Mouse (Mus musculus): ENCODE results near the gene Gm10840. TPM values are rescaled to one million over a fixed set of nuclear protein-coding genes. Genes with fewer than 3 reads are reported as not detected.
"Not testable (repeated sequence)": the region's sequence is repeated elsewhere in the genome, so short reads cannot be mapped to it uniquely, and the experiment has no call there.

The Gm10840 gene
- total RNA-seq (2021): 1 to 10 TPM in 1 of 2 experiments, not detected in 1; 2.2 TPM

DNA sequence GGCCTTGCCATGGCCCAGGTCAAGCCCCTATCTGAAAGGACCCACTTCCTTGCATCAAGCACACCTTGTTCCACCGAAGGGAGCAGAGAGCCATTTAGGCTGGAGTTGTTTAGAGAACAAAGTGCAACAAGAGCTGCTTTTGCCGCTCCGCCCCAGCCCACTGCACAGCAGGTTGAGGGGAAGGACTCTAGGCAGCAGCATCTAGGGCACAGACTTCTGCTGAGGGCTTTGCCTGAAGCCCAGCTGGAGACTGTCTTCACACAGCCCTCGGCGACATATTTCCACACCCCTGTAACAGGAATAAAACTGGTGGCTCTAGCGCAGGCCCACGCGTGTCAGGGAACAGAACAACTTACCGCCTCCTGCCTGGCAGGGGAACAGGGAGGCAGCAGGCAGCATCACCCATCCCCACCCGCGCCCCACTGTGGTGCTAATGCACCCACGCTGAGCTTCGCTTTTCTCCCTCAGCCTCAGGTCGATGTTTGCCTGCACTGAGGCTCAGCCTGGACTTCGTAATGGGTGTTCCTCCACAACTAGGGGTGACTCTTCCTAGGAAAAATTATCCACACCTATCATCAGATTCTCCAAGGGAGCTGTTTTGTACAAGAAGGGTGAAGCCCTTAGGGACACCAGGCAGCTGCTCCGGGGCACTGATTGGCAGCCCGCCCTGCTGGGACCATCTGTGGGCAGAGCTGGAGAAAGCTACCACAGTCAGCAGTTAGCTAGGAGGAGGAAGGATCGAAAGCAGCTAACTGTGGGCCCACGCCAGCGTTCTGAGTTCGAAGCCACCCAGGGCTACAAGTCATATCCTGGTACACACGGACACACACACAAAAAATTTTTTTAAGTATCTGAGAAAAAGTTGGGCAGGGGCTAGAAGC, at the start of gene Gm10840, which contains the start of gene Limd2:
Gene Gm10840 (plus strand): TSS at position 10 of the 881 bp plus-strand sequence.
Gene Limd2 (minus strand): TSS at position 20 of the 881 bp plus-strand sequence.
- DNase-seq: peak; percentile 90 to 91

DNA sequence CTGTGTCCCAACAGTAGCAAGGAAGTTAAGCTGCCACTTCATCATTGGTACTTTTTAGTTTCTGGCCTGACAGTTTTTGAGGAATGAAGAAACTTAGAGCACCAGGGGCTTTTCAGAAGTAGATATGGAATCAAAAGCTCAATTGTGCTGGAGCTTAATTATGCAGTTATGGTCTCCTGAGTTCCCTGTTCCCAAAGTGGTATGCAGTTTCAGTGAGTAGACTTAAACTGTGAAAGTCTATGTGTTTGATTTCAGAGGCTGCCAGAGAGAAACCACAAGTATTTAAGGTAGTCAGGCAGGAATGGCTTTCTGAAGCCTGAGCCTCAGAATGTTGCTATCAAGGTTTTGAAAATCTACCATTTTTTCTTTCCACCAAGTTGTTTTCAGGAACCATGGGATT, 49.0 kb upstream of the Gm10840 start:
- no peak for DNase-seq

DNA sequence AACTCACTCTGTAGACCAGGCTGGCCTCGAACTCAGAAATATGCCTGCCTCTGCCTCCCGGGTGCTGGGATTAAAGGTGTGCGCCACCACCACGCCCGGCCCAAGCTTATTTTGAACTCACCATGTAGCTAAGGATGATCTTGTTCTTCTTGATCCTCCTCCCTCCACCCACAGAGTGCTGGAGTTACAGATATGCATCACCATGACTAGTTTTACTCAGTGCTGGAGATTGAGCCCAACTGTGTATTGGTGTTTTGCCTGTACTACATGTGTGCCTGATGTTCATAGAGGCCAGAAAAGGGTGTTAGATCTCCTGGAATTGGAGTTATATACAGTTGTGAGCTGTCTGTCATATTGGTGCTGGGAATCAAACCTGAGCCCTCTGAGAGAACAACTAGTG, 38.4 kb upstream of the Gm10840 start:
- DNase-seq: no peak

DNA sequence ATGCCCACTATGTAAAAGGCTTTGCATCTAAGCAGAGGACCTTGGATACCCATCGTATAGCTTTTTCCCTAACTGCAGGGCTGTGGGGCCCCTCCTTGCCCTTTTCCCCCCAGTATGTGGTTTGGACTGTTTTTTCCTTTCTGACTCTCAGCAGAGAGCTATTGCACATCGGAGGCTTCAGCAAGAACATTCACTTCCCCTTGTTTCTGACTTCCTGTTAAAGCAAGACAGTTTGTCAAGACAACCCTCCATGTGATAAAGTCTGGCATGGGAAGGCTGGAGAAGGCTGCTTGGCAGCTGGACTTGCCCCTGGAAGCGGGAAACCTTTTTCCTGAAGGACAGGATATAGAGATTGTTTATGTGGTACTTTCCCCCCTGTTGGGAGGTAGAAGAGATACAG, 37.9 kb upstream of the Gm10840 start:
- DNase-seq: no peak

DNA sequence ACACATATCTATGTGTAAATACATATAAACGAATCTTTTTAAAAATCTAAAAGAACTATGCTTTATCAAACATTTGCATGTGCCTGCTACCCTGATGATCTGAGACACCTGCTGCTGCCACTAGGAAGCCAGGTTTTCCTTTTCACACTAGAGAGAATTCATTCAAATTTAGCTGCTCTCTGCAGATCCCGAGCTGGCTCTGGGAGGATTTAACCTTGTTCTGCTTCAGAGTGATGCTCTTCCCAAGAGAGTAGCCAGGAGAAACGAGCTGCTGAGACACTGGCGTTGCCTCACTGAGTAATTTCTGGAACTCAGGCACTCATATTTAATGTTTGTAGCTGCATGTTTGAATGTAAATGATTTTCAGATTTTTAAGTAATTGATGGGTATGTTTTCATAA, 35.9 kb upstream of the Gm10840 start:
- DNase-seq: no peak

DNA sequence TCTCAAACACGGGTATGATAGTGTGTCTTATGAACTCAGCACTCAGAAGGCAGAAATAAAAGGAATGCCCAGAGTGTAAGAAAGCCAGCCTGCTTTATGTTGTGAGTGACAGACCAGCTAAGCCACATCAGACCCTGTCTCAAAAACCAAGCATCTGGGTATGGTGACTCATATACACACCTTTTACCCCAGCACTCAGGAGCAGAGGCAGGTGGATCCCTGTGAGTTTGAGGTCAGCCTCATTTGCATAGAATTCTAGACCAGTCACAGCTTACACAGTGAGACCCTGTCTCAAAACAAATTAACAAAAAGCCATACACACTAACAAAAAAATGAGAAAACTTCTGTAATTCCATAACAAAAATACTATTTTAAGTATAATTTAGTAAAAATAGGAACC, 34.8 kb upstream of the Gm10840 start:
- no peak for DNase-seq

DNA sequence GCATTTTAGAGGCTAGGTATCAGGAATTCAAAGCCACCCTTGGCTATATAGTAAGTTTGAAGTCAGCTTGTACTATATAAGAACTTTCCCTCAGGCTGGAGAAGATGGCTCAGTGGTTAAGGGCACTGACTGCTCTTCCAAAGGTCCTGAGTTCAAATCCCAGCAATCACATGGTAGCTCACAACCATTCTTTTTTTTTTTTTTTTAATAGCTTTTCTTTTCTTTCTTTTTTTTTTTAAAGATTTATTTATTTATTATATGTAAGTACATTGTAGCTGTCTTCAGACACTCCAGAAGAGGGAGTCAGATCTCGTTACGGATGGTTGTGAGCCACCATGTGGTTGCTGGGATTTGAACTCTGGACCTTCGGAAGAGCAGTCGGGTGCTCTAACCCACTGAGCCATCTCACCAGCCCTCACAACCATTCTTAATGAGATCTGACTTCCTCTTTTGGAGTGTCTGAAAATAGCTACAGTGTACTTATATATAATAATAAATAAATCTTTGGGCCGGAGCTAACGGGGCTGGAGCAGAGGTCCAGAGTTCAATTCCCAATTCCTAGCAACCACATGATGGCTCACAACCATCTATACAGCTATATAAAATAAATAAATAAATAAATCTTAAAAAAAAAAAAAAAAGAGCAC, 33.8 kb upstream of the Gm10840 start:
- not testable (repeated sequence) for DNase-seq

DNA sequence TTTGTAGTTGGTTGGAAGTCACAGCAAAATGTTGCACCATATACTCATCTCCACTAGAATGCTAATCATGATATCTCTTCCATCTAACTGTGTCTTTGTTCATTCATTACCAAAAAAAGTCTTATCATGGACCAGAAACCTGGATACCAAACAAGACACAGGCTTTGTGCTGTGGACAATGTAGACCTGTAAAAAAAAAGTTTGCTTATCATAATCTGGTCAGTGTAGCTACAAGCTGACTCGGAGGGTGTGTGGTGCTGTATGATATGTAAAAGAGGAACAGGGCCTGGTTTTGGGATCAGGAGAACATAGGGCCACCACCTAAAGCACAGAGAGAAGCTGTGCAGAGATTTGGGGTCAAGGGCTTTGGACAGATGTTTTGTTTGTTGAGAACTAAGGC, 31.2 kb upstream of the Gm10840 start:
- DNase-seq: no peak

DNA sequence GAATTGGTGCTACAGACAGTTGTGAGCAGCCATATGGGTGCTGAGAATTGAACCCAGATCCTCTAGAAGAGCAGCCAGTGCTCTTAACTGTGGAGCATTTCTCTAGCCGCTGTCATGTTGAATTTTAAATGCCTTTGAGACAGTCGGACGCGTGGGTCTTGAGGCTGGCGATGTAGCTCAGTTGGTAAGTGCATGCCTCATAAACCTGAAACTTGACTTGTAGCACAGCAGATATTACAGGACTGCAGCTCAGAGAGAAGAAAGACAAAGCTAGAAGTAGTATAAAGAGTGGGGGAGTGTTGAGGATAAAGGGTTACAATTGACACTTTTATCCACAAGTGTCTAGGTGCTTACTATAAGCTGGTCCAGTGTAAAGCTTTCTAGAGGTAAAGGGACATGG, 28.1 kb upstream of the Gm10840 start:
- DNase-seq: no peak

DNA sequence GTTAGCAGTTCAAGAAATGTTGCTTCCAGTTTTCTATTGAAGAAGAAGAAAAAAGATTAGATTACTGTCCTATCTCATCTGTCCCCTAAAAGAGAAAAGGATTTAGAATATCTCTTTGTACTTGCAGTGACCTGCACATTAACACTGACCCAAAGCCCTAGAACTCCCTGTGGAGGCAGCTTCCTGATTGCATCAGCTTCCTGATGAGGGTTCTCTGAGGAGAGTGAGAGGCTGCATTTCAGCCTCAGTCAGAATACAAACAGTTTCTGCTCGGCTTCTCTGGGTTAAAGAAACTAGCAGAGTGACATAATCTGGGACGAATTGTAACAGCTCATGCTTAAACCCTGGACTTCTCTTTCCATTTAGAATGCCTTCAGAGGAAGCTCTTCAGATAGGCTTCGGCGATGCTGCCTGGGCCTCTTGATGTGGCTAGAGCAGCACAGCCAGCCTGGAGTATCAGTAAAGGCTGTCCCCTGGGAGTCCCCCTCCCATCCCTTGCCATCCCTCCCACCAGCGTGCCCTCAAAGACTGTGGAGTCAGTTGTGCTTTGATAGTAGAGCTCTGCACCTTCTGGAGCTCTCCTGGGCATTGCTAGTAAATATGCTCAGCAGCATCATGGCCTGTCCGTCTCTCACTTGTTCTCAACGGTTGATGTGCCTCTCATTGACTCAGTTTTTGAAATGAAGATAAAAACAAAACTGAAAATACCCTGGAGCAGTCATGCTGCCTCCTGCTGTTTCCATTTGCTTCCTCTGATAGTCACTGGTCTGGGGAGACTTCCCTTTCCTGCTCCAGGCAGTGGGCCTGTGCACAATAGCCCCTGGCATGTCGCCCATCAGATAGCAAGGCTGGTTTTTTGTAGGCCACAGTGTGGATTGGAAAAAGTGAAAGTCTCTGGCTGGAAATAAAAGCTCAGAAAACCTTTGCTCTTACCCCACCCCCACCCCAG, 25.8 kb upstream of the Gm10840 start:
- no peak for DNase-seq

DNA sequence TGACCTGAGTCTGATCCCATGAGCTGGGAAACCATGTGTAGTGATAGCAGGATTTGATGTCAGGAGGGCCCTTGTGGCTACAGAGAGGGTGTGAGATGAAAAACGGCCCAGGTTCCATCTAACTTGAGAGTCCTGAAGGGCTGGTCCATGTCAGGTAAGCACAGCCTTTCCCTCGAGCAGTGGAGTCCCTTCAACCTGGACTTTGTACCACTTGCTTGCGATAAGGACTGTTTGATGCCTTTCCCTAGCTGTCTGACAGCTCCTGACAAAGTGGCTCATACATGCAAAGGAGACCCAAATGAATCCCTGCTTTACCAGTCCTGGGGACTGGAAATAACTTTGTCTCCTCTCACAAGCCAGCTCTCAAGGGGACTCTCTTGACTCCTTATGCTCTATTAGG, 9.4 kb upstream of the Gm10840 start:
- no peak for DNase-seq

DNA sequence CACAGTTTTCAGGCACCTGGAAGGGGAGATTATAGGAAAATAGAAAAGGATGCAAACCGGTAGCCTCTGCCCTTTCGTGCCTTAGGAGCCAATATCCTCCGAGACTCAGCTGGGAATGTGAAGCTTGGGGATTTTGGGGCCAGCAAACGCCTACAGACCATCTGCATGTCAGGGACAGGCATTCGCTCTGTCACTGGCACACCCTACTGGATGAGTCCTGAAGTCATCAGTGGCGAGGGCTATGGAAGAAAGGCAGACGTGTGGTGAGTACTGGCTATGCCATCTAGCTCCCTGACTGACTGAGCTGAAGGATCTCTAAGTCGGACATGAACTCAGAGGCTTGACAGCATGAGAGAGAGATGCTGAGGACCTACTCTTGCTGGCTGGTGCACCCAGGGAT, 8.5 kb upstream of the Gm10840 start:
- DNase-seq: peak in 1 of 2 experiments; percentile 61

DNA sequence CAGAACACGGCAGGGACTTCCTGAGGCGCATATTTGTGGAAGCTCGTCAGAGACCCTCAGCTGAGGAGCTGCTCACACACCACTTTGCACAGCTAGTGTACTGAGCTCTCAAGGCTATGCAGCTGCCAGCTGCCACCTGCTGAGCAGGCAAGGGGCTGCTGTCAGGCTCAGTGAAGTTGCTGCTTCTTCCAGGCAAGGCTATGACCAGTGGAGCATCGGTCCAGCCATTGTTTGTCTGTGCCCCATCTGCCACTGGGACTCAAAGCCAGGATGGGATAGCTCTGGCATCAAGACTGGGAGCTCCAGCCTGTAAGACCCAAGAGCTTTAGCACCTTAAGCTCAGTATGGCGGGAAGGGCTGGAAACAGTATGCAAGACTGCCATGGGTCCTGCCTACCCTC, 6.6 kb upstream of the Gm10840 start:
- DNase-seq: no peak

DNA sequence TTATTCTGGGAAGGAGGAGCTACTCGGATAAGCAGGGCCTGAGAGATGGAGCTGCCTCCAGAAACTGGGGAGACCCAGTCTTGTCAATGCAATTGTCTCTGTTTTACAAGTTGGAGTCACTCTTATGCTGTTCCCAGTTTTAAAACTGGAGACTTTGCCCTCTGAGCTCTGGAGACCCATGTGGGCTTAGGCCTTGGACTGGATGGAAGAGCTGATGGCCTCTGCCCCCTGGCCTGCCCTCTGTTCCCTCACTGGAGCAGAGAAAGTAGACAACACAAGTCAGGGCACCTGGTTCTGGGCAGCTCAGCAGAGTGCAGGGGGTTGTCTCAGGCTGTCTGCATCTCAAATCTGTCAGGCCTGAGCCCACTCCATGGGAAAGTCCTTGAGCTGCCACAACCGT, 5.9 kb upstream of the Gm10840 start:
- no peak for DNase-seq

DNA sequence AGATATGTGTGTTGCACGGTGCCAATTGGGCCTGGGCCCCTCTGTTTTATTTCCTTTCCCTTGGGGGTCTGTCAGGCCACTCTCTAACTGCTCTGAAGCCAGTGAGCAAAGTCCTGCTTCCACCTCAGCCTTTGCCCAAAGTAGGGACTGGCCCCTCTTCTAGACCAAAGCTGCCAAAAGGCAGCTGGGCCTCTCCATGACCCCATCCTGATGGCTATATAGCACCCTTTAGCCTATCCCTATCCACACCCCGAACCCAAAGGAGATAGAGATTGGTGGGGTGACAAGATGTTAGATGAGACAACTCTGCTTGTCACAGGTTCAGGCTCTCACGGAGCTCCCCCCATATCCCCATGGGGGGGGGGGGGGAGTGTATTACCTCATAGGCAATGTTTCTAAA, 4.9 kb upstream of the Gm10840 start:
- no peak for DNase-seq

DNA sequence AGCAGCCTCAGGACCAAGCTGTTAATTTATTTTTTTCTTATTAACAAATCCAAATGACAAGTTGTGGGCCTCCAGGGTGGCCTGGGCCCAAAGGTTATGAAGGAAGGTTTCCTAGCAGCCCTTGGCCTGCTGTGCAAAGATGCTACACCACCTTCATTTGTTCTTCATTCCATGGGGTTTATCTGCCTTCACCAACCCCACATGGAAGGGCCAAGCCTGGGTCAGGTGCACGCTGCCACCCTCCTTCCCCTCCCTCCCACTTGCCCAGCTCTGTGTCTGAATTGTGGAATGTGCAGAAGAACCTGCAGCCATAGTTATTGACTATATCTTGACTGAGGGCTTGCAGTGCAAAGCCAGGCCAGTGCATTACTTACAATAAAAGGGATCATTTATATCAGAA, 4.4 kb upstream of the Gm10840 start:
- DNase-seq: no peak

DNA sequence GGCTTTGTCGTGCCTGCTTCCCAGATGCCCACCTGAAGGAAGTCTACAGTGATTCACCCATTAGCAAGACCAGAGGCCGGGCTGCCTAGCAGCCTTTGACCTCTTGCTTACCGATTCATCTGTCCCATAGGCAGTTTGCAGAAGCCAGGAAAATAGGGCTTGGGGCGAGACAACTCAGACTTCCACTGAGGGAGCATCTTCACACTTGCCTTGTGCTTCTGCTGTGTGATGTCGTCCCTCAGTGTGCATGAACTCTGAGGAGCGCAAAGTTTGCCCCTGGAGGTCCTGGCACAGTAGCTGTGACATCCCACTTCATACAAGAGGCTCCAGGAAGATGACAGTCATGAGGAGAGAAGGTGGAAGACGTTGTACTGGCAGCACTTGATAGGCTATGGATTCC, 3.5 kb upstream of the Gm10840 start:
- no peak for DNase-seq

DNA sequence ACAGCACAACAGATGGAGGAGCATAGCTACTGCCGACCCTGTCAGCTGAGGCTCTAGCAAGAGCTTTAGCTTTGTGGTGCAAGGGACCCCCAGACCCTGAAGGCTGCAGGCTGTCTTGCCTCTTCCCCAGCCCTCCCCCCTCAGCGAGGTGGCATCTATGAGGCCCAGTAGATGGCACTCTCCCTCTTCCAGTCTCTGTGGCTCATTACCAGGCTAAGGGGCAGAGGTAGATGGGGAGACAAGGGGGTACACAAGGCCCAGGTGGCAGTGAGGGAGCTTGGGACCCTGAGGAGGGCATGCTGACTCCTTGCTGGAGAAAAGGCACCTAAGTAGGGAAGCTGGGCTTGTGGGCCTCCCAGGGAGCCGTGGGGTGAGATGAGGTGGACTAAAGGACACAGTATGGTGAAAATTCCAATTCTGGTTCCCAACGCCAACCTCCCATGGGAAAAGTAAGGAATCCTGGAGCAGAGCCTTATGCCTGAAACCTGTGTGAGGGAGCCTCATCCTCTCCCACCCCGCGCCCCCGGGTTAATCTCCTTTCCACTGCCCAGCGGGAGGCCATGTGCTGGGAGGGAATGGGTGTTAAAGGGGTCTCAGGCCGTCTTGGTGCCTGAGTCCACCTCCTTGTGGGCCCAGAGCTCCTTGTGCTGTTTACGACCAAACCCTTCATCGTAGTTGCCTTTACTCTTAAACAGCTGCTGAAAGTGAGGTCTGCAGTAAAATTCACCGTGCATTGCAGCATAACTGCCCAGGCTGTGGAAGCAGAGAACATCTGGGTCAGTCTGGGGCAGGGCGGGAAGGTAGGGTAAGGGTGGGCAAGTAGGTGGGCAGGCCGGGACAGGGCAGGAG, 2.3 kb upstream of the Gm10840 start:
- peak in 1 of 2 experiments; percentile 51 for DNase-seq

DNA sequence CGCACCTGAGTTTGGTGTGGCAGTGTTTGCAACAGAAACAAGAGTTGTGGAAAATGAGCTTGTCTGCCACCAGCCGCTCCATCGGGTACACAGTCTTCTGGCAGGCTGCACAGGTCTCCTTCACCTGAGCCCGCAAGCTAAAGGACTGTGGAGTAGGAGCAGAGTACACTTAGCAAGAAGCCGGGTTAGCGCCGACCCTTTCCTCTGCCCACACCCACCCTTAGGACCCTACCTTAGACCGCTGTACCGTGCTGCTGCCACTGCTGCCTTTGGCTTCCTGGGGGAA, 1.8 kb upstream of the Gm10840 start:
- DNase-seq: peak in 1 of 2 experiments; percentile 18

DNA sequence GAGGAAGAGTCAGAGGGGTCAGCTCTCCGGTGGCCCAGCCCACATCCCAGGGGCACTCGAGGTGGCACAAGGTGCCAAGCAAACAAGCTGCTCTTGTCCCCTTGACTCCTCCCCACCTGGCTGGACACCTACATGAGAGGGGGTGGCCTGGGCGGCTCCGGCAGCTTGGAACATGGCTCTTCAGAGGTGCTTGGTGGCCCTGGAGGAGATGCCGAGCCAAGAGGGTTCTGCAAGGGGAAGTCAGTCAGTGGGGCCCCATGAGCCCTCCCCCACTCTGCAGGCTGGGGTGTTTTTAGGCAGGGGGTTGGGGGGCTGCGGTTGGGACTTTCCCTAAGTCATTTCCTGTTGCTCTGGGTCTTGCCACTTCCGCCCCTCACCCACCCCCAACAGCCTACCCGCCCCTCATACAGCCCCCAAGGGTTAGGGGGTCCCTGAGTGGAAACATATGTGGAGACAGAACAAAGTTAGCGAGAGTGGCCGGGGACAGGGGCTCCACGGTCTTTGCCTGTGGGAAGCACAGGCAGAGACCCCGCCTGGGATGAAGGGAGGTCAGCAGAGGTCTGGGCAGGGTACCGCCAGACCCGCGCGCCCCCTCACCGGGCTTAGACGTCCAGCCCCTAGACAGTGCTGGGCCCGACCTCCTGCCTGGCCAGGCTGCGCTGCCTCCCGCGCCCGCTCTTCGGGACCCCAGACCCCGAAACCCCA, 1.3 kb upstream of the Gm10840 start:
- peak in 1 of 2 experiments; percentile 38 for DNase-seq

Measured in layer of hippocampus, postnatal 36 days (tissue).